Mouse (Mus musculus) liver, adult (tissue): ENCODE results near the gene Slc5a10.

Experiments
- GATA4 ChIP-seq: IDR thresholded peaks from 2 replicates; pipeline ENCODE4 v1.6.1; 2014; ENCODE audit warnings: mild to moderate bottlenecking, low read length; ENCODE audit not compliant: insufficient replicate concordance

Slc5a10 gene

GRCm38 (mm10) chr11:61720636-61721035, at the start of gene Slc5a10:
Slc5a10 (minus strand) TSS chr11:61720826.
- TF ChIP-seq GATA4 = no peak

- no peak for TF ChIP-seq GATA4
Observed at GRCm38 (mm10) chr11:61761584-61762407, 41.2 kb upstream of the Slc5a10 start, which contains the start of gene Prpsap2. Prpsap2 (minus strand) TSS chr11:61762088.

DNA sequence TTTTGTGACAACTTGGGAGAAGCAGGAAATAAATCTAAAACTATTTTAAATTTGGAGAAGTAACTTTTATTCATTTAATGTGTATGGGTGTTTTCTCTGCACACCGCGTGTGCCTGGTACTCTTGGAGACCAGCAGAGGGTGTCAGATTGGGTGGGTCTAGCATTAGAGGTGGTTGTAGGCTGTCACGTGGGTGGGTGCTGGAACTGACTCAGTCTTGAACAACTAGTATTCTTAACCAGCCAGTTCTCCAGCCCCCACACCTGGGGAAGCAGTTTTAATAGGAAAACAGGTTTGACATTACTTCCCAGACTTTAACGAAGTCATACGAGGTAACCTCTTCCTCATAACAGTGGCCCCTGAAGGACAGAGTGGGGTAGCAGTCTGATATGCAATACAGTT, 39.9 kb upstream of the Slc5a10 start:
- no peak for TF ChIP-seq GATA4

- no peak for TF ChIP-seq GATA4
Observed at GRCm38 (mm10) chr11:61757151-61757550, 36.5 kb upstream of the Slc5a10 start.

- no peak for TF ChIP-seq GATA4
Observed at GRCm38 (mm10) chr11:61751612-61752011, 31.0 kb upstream of the Slc5a10 start.

DNA sequence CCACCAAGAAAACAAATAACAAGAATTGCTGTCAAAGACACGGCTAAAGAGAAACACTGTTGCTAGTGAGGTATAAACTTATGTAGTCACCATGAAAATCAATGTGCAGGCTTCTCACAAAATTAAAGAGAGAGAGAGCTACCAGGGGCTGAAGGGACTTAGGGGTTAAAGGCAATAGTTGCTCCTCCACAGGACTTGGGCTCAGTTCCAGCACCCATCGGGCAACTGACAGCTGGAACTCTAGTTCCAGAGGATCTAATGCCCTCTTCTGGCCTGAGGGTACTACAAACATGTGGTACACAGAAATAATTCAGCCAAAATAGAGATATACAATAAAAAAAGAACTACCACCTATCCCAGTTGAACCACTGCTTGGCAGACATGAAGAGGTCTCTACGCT, 26.5 kb upstream of the Slc5a10 start:
- no peak for TF ChIP-seq GATA4

DNA sequence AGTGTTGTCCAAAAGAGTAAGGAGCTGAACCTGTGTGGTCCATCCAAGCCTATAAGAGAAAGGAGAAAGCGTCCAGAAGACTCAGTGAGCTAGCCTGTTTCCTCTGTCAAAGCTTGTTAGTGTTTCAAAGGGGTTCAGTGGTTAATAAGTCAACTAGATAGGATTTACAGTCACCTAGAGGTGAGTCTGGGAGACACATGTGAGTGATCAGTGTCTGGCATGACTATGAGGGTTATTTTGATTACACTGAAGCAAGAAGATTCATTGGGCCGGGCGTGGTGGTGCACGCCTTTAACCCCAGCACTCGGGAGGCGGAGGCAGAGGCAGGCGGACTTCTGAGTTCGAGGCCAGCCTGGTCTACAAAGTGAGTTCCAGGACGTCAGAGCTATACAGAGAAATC, 25.2 kb upstream of the Slc5a10 start:
- no peak for TF ChIP-seq GATA4

DNA sequence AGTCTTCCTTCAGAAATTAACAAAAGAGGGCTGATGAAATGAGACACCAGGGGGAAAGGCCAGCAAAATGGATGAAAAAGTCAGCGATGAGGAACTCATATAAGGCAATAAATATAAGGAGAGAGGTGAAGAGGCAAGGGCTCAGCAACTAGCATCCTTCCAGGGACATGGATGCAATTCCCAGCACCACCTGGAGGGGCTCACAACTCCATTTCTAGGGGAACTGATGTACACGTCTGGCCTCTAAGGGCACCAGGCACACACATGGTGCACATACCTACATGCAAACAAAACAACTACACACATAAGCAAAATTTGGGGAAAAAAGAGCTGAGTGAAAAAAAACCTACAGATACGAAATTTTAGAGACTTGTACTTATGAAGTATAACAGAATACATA, 23.8 kb upstream of the Slc5a10 start:
- TF ChIP-seq GATA4 = no peak

DNA sequence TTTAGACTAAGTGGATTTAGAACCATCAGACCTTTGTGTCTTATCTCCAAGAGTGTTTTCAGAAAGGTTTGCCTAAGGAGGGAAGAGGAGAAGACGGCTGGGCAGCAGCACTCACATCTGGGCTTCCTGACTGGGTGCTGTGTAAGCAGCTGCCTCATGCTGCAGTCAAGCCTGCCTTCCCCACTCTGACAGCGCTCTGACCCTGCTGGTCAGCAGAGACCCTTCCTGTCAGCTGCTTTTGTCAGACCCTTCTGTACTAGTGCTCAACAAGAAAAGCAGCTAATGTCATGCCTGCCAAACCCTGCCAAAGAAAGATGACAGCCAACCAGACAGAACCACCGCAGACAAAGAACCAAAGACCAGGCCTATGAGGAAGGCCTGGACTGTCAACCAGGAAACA, 23.1 kb upstream of the Slc5a10 start:
- no peak for TF ChIP-seq GATA4

- no peak for TF ChIP-seq GATA4
Observed at GRCm38 (mm10) chr11:61740500-61740899, 19.9 kb upstream of the Slc5a10 start.

DNA sequence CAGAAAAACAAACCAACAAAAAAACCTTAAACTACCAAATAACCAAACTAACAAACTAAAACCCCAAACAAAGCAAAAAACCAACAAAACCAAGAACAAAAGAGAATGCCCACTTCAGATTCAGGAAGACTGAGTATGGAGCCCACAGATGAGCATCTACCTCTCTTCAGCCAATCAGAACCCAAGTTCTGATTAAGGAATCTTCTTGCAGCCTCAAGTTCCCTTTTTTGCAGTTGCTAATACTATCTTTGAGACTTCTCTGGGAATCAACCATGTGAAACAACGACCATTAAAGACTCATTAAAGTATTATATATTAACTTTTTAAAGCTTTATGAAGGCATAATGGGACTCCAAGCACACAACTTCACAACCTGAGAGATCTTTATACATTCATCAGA, 16.7 kb upstream of the Slc5a10 start:
- TF ChIP-seq GATA4 = no peak

DNA sequence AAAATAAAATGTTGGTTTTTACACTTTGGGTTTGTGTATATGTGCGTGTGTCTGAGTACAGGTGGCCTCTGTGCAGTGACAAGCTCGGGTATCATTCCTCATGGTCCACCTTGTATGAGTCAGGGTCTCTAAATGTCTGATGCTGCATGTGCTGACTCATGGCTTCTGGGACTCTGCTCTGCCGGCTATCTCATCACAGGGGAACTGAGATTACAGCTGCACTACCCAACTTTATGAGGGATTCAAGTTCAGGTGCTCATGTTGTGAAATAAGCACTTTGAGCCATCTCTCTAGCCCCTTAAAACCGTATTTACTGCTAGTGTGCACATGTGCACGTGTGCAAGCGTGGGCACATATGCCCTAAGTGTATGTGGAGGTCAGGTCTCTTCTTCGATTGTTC, 12.0 kb upstream of the Slc5a10 start:
- no peak for TF ChIP-seq GATA4

- TF ChIP-seq GATA4 = no peak
Observed at GRCm38 (mm10) chr11:61728037-61728436, 7.4 kb upstream of the Slc5a10 start.

- no peak for TF ChIP-seq GATA4
Observed at GRCm38 (mm10) chr11:61722077-61722476, 1.5 kb upstream of the Slc5a10 start.

GRCm38 (mm10) chr11:61719826-61720225, 800 bp downstream of the Slc5a10 start:
- TF ChIP-seq GATA4 = no peak

DNA sequence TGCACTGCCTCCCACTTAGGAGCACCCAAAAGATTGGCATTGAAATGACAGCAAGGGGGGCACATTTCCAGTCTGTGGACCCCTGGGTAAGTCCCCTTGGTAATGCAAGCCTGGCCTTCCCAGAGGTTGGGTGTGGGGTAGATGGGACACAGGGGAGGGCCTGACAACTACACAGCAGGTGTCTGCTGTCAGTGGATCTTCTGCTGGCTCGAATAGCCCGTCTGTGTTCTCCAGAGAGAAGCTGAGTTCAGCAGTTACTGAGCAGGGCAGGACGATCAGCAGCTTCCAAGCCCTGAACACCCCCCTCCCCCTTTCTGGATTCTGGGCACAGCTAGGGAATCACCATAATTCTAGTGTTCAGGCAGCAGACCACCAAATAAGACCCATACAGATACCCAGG, 1.2 kb downstream of the Slc5a10 start:
- TF ChIP-seq GATA4 = no peak

- TF ChIP-seq GATA4 = no peak
Observed at GRCm38 (mm10) chr11:61717990-61718389, 2.6 kb downstream of the Slc5a10 start.

- TF ChIP-seq GATA4 = no peak
Observed at GRCm38 (mm10) chr11:61715130-61715529, 5.5 kb downstream of the Slc5a10 start.
